Mouse (Mus musculus) mesoderm, embryonic 11.5 days (tissue): ENCODE results near the gene Scrt2.

Experiments
- DNase-seq: peaks from one replicate; pipeline ENCODE4 v3.0.0-alpha.2; 2012; ENCODE audit warnings: low read depth, low spot score

Scrt2 gene

DNA sequence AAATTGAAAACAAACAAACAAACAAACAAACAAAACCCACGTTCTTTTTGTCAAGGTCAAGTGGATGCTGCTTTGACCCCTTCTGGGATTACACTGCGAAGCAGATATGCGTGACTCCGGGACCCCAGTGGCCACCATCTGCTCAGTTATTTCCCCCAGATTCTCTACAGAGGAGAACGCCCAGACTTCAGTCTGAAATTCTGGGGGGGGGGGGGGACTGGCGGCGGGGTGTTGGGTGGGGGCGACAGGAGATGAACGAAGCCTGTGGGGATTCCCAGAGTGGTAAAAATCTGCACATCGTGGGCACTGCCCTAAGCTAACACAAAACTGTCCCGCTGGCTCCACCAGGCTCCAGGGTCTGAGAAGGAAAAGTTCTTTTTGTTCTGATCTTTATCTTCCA, 61.2 kb downstream of the Scrt2 start:
- DNase-seq, result no peak

- peak; percentile 81 for DNase-seq
These were observed 62.2 kb downstream of the Scrt2 start, which contains the start of gene Tcf15 for GRCm38 (mm10) chr2:152143279-152144157. TSS of gene Tcf15 (plus strand) at chr2:152143561.

DNA sequence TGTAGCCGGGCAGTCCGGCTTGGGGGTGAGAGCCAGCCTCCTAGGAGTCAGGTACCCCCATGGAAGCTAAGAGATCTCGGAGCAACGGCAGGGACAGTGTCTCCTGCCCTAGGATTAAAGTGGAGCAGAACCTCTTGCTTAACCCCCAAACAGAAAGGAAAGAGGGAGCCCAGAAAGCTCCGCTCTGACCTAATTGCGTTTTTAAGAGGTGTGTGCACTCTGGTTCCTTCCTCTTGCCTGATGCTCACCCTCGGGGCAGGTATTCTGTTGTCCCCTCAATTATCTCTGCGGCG, 62.8 kb downstream of the Scrt2 start:
- DNase-seq, result no peak

- DNase-seq, result no peak
These were observed 63.2 kb downstream of the Scrt2 start for GRCm38 (mm10) chr2:152144501-152144900.
